In the genomic region with DNA sequence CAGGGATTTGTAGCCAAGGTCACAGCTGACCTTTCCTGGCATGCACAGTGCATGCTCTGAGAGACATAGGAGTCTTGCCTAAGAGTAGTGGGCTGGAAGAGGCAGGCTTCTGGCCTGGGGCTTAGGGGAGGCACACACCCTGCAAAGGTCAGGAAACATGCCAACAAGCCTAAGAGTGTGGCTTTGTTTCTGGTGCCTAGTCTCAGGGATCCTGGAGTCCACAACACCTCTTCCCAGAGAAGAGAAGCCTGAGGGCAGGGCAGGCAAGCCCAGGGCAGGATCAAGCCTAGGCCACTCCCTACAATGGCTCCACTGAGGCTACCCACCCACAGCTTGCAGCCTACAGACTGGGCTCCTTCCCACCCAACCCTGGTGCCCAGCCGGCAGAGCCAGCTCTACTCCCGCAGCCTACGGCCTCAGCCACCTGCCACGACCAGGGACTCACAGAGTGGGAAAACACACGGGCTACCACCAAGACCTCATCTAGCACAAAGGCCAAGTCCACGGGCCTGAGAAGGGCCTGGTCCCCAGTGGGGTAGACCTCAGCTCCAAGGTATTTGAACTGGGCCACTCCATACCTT, we compare ENCODE assay signal across 8 mouse cellular contexts. TPM values are rescaled to one million over a fixed set of nuclear protein-coding genes. Genes with fewer than 3 reads are reported as not detected.
A peak's percentile ranks its signal among the peaks of the same experiment; 100 is the strongest.
DNase-seq lines count a peak whose midpoint lies in the region; ATAC-seq and TF ChIP-seq lines count a peak whose summit lies in the region.

No protein-coding gene starts in this region.

- no peak for DNase-seq in testis, postnatal 14 days (ENCODE audit: low spot score)
- peak; percentile 34 to 47 for DNase-seq in cerebellum, postnatal 25 days
- DNase-seq in heart, postnatal 10 days = peak; percentile 55 to 56
- peak; percentile 84 for DNase-seq in liver, adult 2 months (ENCODE audit: extremely low read depth, low read depth, low spot score)
- no peak for DNase-seq in right cerebral cortex, postnatal 25 days
- DNase-seq in Muller cell, postnatal 12 days (ENCODE audit: inconsistent ontology term) = no peak

- peak overlapping the region; percentile 85 for H3K4me2 ChIP-seq in stomach, embryonic 14.5 days (replicated peaks; ENCODE audit: low read depth, low read length)

- intact Hi-C loops in heart, postnatal 10 days (cut with DNase I) = no loop called here

- TF ChIP-seq POLR2A in testis, adult 2 months (IDR thresholded peaks at IDR 0.05; ENCODE audit: control insufficient read depth, low read depth, low read length) = no peak
- 0 out of 2 replicates have a peak, but pooled peaks have one; percentile 24 for TF ChIP-seq POLR2A in liver, adult 2 months (IDR thresholded peaks at IDR 0.05; ENCODE audit: extremely low read depth, insufficient read depth, low read length)

- 0 out of 2 replicates have a peak, but pooled peaks cover 4% of the 10 kb centered on the region for H3K4me1 ChIP-seq in testis, adult 2 months (ENCODE audit: control insufficient read depth, insufficient read depth, low read length)
- peaks cover 14% of the 10 kb centered on the region for H3K4me1 ChIP-seq in liver, adult 2 months (ENCODE audit: control insufficient read depth, insufficient read depth, low read length)
- peaks cover 15% of the 10 kb centered on the region for H3K4me1 ChIP-seq in stomach, embryonic 14.5 days (ENCODE audit: control insufficient read depth, insufficient read depth, low read length)

- H3K36me3 ChIP-seq in testis, adult 2 months (ENCODE audit: control insufficient read depth, insufficient read depth, low read length) = no peaks in the 10 kb centered on the region
- H3K36me3 ChIP-seq in liver, adult 2 months (ENCODE audit: control insufficient read depth, insufficient read depth, low read length) = peaks cover 27% of the 10 kb centered on the region
- H3K36me3 ChIP-seq in stomach, embryonic 14.5 days (ENCODE audit: control insufficient read depth, insufficient read depth, low read length) = peaks cover 35% of the 10 kb centered on the region

- peak overlapping the region; percentile 86 for H3K4me3 ChIP-seq in testis, adult 2 months (ENCODE audit: control insufficient read depth, low read depth, low read length)
- peak overlapping the region; percentile 78 for H3K4me3 ChIP-seq in liver, adult 2 months (ENCODE audit: insufficient read depth, low read depth, low read length)
- H3K4me3 ChIP-seq in stomach, embryonic 14.5 days (ENCODE audit: low read depth, low read length) = peak overlapping the region; percentile 64

- no peak for TF ChIP-seq CTCF in testis, adult 2 months (IDR thresholded peaks at IDR 0.05; ENCODE audit: control insufficient read depth, insufficient read depth, insufficient replicate concordance, low read depth, low read length)
- no peak for TF ChIP-seq CTCF in liver, adult 2 months (IDR thresholded peaks at IDR 0.05; ENCODE audit: low read depth, low read length)

- no peaks in the 10 kb centered on the region for H3K9me3 ChIP-seq in stomach, embryonic 14.5 days (ENCODE audit: control insufficient read depth, low read depth, low read length)

- peaks cover 17% of the 10 kb centered on the region; the same call in 1 of the 2 replicates for H3K79me2 ChIP-seq in liver, adult 2 months (ENCODE audit: control insufficient read depth, insufficient read depth, low read length)

- peak overlapping the region; percentile 87 for H3K9ac ChIP-seq in liver, adult 2 months (ENCODE audit: low read depth, low read length)
- peak overlapping the region; percentile 61 for H3K9ac ChIP-seq in stomach, embryonic 14.5 days (replicated peaks; ENCODE audit: low read depth, low read length)

- H3K27ac ChIP-seq in testis, adult 2 months (ENCODE audit: control insufficient read depth, insufficient read depth, low read depth, low read length) = no peak overlapping the region
- peak overlapping the region; percentile 78 for H3K27ac ChIP-seq in liver, adult 2 months (replicated peaks; ENCODE audit: insufficient read depth, low read depth, low read length)
- no peak overlapping the region for H3K27ac ChIP-seq in stomach, embryonic 14.5 days (ENCODE audit: low read length)

- no peak for ATAC-seq in stomach, embryonic 14.5 days (ENCODE audit: insufficient number of reproducible peaks, insufficient read depth, low FRiP score, low read depth)

- 3% methylated on average over 6 of the region's 6 CpGs for WGBS in liver, adult 2 months
- WGBS in stomach, embryonic 14.5 days = 45% methylated on average over 6 of the region's 6 CpGs

- no peaks in the 10 kb centered on the region for H3K27me3 ChIP-seq in testis, adult 2 months (ENCODE audit: control insufficient read depth, insufficient read depth, low read length)
- no peaks in the 10 kb centered on the region for H3K27me3 ChIP-seq in liver, adult 2 months (ENCODE audit: control insufficient read depth, insufficient read depth, low read length)
- no peaks in the 10 kb centered on the region for H3K27me3 ChIP-seq in stomach, embryonic 14.5 days (ENCODE audit: control insufficient read depth, insufficient read depth, low read length)

RNA-seq across cellular contexts. Expression of a gene that starts 1.1 kb away (rescaled TPM):
- polyA plus RNA-seq in testis, adult 2 months (2012; rRNA removed) = 75.7 and 78.7 TPM in 2 replicates
- total RNA-seq in heart, postnatal 10 days (2021) = 100 to 1,000 TPM; 501 to 525 TPM
- total RNA-seq in liver, adult 2 months (2014; rRNA removed) = 215 and 244 TPM in 2 replicates
- 355 and 444 TPM in 2 replicates for polyA plus RNA-seq in liver, adult 2 months (2012; rRNA removed)
- polyA plus RNA-seq in stomach, embryonic 14.5 days (2014; fragmentation: Nextera tagmentation; extraction: Ambion mirVana) = 267 and 273 TPM in 2 replicates

RNA-seq across cellular contexts. Expression of a gene that starts 4.2 kb away (rescaled TPM):
- polyA plus RNA-seq in testis, adult 2 months (2012; rRNA removed) = not detected in 2 replicates
- 1 to 10 TPM; 1.7 to 5.1 TPM for total RNA-seq in heart, postnatal 10 days (2021)
- total RNA-seq in liver, adult 2 months (2014; rRNA removed) = 126 and 130 TPM in 2 replicates
- polyA plus RNA-seq in liver, adult 2 months (2012; rRNA removed) = 0.38 TPM in 1 of 2 replicates, not detected in the other
- polyA plus RNA-seq in stomach, embryonic 14.5 days (2014; fragmentation: Nextera tagmentation; extraction: Ambion mirVana) = not detected in 2 replicates

RNA-seq across cellular contexts. Expression of a gene that starts 13.2 kb away (rescaled TPM):
- 0.20 TPM in 1 of 2 replicates, not detected in the other for polyA plus RNA-seq in testis, adult 2 months (2012; rRNA removed)
- 1 to 10 TPM; 1.0 to 1.1 TPM for total RNA-seq in heart, postnatal 10 days (2021)
- total RNA-seq in liver, adult 2 months (2014; rRNA removed) = 0.54 and 0.65 TPM in 2 replicates
- 0.71 and 1.00 TPM in 2 replicates for polyA plus RNA-seq in liver, adult 2 months (2012; rRNA removed)
- polyA plus RNA-seq in stomach, embryonic 14.5 days (2014; fragmentation: Nextera tagmentation; extraction: Ambion mirVana) = 1.2 and 2.5 TPM in 2 replicates

RNA-seq across cellular contexts. Expression of a gene that starts 47.9 kb away (rescaled TPM):
- 0.28 and 1.2 TPM in 2 replicates for polyA plus RNA-seq in testis, adult 2 months (2012; rRNA removed)
- not detected for total RNA-seq in heart, postnatal 10 days (2021)
- total RNA-seq in liver, adult 2 months (2014; rRNA removed) = not detected in 2 replicates
- polyA plus RNA-seq in liver, adult 2 months (2012; rRNA removed) = not detected in 2 replicates
- 4.8 and 6.6 TPM in 2 replicates for polyA plus RNA-seq in stomach, embryonic 14.5 days (2014; fragmentation: Nextera tagmentation; extraction: Ambion mirVana)

RNA-seq across cellular contexts. Expression of a gene that starts 54.9 kb away (rescaled TPM):
- polyA plus RNA-seq in testis, adult 2 months (2012; rRNA removed) = 0.31 TPM in 1 of 2 replicates, not detected in the other
- total RNA-seq in heart, postnatal 10 days (2021) = 1 to 10 TPM; 1.9 to 4.3 TPM
- total RNA-seq in liver, adult 2 months (2014; rRNA removed) = 10.1 TPM in 1 of 2 replicates, not detected in the other
- polyA plus RNA-seq in liver, adult 2 months (2012; rRNA removed) = not detected in 2 replicates
- 4.6 and 5.8 TPM in 2 replicates for polyA plus RNA-seq in stomach, embryonic 14.5 days (2014; fragmentation: Nextera tagmentation; extraction: Ambion mirVana)

Comparison
In these comparisons a context has a peak if more than half of its experiments do, and no peak if none do; other contexts are left out.
1. DNase-seq: peak in cerebellum, postnatal 25 days (2 of 2), heart, postnatal 10 days (2 of 2) and liver, adult 2 months (single experiment); none in testis, postnatal 14 days (single experiment), right cerebral cortex, postnatal 25 days (single experiment) and Muller cell, postnatal 12 days (single experiment).
2. Peak in every context shown above with its lines, with median percentiles within 50 percentile points of each other: H3K4me3 ChIP-seq.